14 mouse cellular contexts compared by ENCODE assay signal in the genomic region with DNA sequence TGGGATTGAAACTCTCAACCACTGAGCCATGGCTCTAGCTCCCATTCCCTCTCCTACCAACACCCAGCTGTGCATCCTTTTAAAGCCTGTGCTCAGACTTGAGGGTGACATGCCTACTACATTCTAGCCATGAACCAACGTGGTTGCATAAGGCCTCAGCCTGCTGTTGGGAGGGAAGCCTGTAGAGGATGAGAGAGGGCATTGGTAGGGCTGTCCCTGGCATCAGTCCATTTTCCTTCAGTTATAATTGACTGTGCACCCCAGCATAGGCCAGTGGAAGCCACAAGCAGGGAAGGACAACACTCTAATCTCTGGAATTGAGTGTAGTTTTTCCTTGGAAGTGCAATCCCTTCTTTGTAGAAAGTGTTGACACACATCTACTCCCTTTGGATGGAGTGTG.
DNase-seq lines count a peak whose midpoint lies in the region; ATAC-seq and TF ChIP-seq lines count a peak whose summit lies in the region.
"Had no signal": no experiment of that assay in that cellular context is flagged by ENCODE, and none has a peak within 500 bp of the region (broad histone marks: within the 10 kb centered on the region; RNA-seq: fewer than 3 reads in every experiment).

No protein-coding gene starts in this region.

- ATAC-seq in heart, embryonic 13.5 days (ENCODE audit: extremely low read depth, insufficient number of reproducible peaks, low FRiP score, low TSS enrichment): no peak
- no peak for ATAC-seq in kidney, postnatal 0 days (replicated peaks; ENCODE audit: low FRiP score, low read depth)
- no peak for ATAC-seq in megakaryocyte, adult 5-6 weeks (ENCODE audit: poor library complexity, severe bottlenecking)
- ATAC-seq: CD4-positive, CD25-positive, alpha-beta regulatory T cell, adult 4 months; intestine, embryonic 16.5 days; liver, embryonic 12.5 days; midbrain, embryonic 13.5 days had no signal

- H3K9me3 ChIP-seq in heart, embryonic 13.5 days: no peaks in the 10 kb centered on the region
- no peaks in the 10 kb centered on the region for H3K9me3 ChIP-seq in kidney, postnatal 0 days (replicated peaks; ENCODE audit: low read length)
- no peaks in the 10 kb centered on the region for H3K9me3 ChIP-seq in megakaryocyte, embryonic 14.5 days
- H3K9me3 ChIP-seq: liver, embryonic 12.5 days; midbrain, embryonic 13.5 days had no signal

- DNase-seq in heart, adult 8-10 months (ENCODE audit: low spot score): no peak
- no peak for DNase-seq in kidney, postnatal 0 days (ENCODE audit: low spot score)
- no peak for DNase-seq in kidney, postnatal 10 days
- no peak for DNase-seq in gastrocnemius, postnatal 10 days
- DNase-seq: cerebellum, adult 9-10 months; embryo, embryonic 11 days had no signal

- no peak overlapping the region for H3K4me3 ChIP-seq in heart, embryonic 13.5 days
- no peak overlapping the region for H3K4me3 ChIP-seq in kidney, postnatal 0 days (replicated peaks; ENCODE audit: low read depth, low read length)
- H3K4me3 ChIP-seq in megakaryocyte, embryonic 14.5 days (replicated peaks): peak overlapping the region; percentile 48
- H3K4me3 ChIP-seq: erythroblast, embryonic 14.5 days; liver, embryonic 12.5 days; midbrain, embryonic 13.5 days had no signal

- no peak for TF ChIP-seq CTCF in kidney, postnatal 0 days (IDR thresholded peaks at IDR 0.05; ENCODE audit: low read depth)

- 58% methylated on average over 1 of the region's 1 CpGs for WGBS in heart, embryonic 13.5 days
- 73% methylated on average over 1 of the region's 1 CpGs for WGBS in kidney, postnatal 0 days

- H3K9ac ChIP-seq in heart, embryonic 13.5 days: no peak overlapping the region
- H3K9ac ChIP-seq in kidney, postnatal 0 days (ENCODE audit: low read depth, low read length): no peak overlapping the region
- H3K9ac ChIP-seq: liver, embryonic 12.5 days; midbrain, embryonic 13.5 days had no signal

- no peak overlapping the region for H3K4me2 ChIP-seq in heart, embryonic 13.5 days
- H3K4me2 ChIP-seq in kidney, postnatal 0 days (ENCODE audit: low read length): no peak overlapping the region
- H3K4me2 ChIP-seq: liver, embryonic 12.5 days; midbrain, embryonic 13.5 days had no signal

- peaks cover 30% of the 10 kb centered on the region for H3K36me3 ChIP-seq in heart, embryonic 13.5 days
- no peaks in the 10 kb centered on the region for H3K36me3 ChIP-seq in kidney, postnatal 0 days (ENCODE audit: insufficient read depth, low read length)
- peaks cover 54% of the 10 kb centered on the region for H3K36me3 ChIP-seq in megakaryocyte, embryonic 14.5 days (replicated peaks; ENCODE audit: low read length)
- H3K36me3 ChIP-seq: midbrain, embryonic 13.5 days had no signal

- H3K4me1 ChIP-seq in heart, embryonic 13.5 days: peaks cover 62% of the 10 kb centered on the region
- peaks cover 28% of the 10 kb centered on the region; the same call in 1 of the 2 replicates for H3K4me1 ChIP-seq in kidney, postnatal 0 days (replicated peaks; ENCODE audit: insufficient read depth, low read length)
- peaks cover 92% of the 10 kb centered on the region for H3K4me1 ChIP-seq in megakaryocyte, embryonic 14.5 days
- H3K4me1 ChIP-seq: midbrain, embryonic 13.5 days had no signal

- H3K27ac ChIP-seq in heart, embryonic 13.5 days (replicated peaks): peak overlapping the region; percentile 85
- peak overlapping the region; percentile 47; the same call in 1 of the 2 replicates for H3K27ac ChIP-seq in kidney, postnatal 0 days
- H3K27ac ChIP-seq: liver, embryonic 12.5 days; midbrain, embryonic 13.5 days had no signal

- H3K27me3 ChIP-seq in heart, embryonic 13.5 days (replicated peaks): no peaks in the 10 kb centered on the region
- no peaks in the 10 kb centered on the region for H3K27me3 ChIP-seq in kidney, postnatal 0 days (ENCODE audit: insufficient read depth, low read length)
- no peaks in the 10 kb centered on the region for H3K27me3 ChIP-seq in megakaryocyte, embryonic 14.5 days (replicated peaks)
- H3K27me3 ChIP-seq: liver, embryonic 12.5 days; midbrain, embryonic 13.5 days had no signal
